Mouse (Mus musculus) spleen, postnatal 36 days (tissue): ENCODE data around the gene Clec2e.
A peak's percentile ranks its signal among the peaks of the same experiment; 100 is the strongest.
"Not testable (repeated sequence)": the region's sequence is repeated elsewhere in the genome, so short reads cannot be mapped to it uniquely, and the experiment has no call there.

ENCODE experiments used
- DNase-seq, 2 experiments: peaks; one replicate each; pipeline ENCODE4 v3.0.0; 2022; ENCODE audit warnings: low spot score in 2 of 2, mixed read lengths in 1 of 2

Clec2e gene

DNA sequence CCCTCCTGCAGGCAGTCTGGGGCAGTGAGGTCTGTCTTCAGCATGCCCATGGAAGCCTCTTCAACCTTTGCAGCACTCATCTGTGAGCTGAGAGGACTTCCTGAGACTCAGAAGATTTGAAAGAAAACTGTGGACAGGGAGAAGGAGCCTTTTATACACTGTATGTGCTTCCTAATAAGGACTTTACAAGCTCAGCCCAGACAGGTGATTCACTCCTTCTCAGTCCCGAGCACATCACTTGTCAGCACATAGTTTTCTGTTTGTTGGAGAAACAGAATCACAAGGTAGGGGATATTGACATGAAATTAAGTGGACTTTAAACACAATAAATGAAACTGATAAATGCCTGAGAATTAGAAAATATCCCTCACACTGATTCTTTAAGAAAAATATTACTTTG lies at the start of gene Clec2e:
Clec2e (minus strand) TSS at position 120 of the 400 bp plus-strand sequence.
- not testable (repeated sequence) for DNase-seq

- DNase-seq = no peak
Observed at GRCm38 (mm10) chr6:129146812-129147211, 46.1 kb upstream of the Clec2e start.

DNA sequence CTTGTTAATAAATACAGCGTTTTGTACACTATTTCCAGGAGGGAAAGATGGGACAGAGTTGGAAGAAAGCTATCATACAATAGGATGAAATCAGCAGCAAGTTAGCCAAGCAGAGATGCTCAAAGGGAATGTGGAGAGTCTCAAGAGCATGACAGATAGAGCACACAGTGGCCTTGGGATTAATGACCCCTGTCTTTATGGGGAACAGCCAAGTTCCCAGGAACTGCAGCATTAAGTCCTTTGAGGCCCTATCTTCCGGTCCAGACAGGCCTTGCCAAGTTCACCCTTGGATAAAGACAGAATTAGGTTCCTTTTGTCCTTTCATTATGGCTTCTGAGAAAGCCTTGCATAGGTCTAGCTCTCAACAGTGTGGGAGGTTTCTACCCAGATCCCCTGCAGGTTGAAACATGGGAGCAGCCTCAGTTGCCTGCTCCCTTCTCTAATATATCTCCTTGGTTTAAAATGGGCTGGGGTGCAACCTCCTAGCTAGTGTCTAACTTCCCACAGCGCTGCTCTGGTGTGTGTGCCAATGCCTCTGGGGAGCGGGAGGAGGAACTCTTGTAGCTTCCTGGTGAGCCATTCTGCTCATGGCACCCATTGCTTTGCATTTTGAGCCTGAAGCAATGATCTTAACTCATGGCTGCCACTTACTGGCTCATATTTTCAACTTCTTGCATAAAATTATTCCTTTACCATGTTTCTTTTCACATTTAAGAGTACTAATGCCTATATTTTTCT lies 32.1 kb upstream of the Clec2e start:
- no peak for DNase-seq

GRCm38 (mm10) chr6:129126861-129127260 lies 26.1 kb upstream of the Clec2e start:
- no peak for DNase-seq

DNA sequence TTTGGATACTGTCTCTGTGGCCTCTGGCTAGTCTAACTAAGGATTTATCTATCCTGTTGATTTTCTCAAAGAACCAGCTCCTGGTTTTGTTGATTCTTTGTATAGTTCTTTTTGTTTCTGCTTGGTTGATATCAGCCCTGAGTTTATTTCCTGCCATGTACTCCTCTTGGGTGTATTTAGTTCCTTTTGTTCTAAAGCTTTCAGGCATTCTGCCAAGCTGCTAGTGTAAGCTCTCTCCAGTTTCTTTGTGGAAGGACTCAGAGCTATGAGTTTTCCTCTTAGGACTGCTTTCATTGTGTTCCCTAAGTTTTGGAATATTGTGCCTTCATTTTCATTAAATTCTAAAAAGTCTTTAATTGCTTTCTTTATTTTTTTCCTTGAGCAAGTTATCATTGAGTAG lies 23.8 kb upstream of the Clec2e start:
- DNase-seq = not testable (repeated sequence)

GRCm38 (mm10) chr6:129116223-129116622 lies 15.5 kb upstream of the Clec2e start:
- no peak for DNase-seq

GRCm38 (mm10) chr6:129114237-129114636 lies 13.5 kb upstream of the Clec2e start:
- DNase-seq = not testable (repeated sequence)

GRCm38 (mm10) chr6:129113769-129114168 lies 13.1 kb upstream of the Clec2e start:
- DNase-seq = no peak

DNA sequence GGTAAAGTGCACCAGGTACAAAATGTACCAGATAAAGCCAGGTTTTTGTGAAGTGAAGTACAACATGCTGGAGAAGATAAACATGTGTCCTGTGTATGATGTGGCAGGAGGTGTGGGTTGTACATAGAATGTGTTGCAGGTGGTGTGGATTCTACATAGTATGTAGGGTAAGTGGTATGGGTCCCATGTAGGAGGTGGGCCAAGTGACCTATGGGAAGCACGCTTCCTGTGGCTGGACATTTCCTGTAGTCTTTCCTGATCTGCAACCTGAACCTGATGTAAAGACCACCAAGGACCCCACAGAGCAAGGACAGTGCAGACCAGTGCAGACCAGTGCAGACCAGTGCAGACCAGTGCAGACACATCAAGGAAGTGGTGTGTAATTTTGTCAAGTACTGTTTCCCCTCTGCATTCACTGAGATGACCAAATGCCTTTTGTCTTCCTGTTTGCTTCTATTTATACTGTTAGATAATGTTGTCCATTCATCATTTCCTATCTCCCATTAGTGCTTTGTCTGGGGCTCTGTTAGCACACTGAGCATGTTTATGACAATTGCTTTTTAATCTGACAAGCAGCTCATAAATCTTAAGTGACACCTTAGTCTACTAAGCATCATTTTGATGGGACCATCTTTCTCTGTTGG lies 12.4 kb upstream of the Clec2e start:
- DNase-seq = no peak

DNA sequence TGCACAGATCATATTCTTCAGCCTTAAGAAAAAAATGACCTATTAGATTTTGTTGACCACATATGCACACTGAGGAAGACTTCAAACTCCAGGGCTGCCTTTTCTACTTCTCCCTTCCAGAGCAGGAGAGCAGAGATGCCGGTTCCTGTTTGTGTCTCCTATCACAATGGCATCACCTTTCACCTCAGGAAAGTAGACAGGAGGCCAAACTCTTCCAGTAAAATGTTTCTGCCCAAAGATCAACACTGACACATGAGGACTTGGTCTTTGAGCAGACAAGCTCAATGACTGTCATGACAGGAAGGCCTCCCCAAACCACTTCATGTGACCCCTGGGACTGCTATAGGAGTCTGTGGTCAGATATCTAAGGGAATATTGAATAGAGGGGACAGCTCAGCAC lies 11.8 kb upstream of the Clec2e start:
- DNase-seq = no peak

- DNase-seq = no peak
Observed at GRCm38 (mm10) chr6:129107916-129108315, 7.2 kb upstream of the Clec2e start.

GRCm38 (mm10) chr6:129102858-129103555 lies 2.3 kb upstream of the Clec2e start:
- no peak for DNase-seq

DNA sequence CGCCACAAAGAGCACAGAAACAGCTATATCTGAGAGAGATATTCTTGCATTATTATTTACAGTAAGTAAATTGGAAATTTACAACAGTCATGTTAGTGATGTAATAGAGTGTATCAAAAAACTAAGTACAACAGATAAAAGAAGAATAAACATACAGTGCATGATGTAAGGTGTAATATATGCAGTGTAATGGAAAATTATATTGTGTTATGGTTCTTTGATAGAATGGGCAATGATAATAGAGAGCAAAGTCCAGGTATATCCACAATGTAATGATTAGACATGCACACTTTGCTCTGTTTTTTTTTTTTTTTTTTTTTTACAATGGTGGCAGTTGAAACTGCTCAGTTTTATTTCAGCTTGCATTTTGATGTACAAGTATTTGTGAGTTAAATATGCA lies 891 bp upstream of the Clec2e start:
- DNase-seq = no peak

GRCm38 (mm10) chr6:129097929-129098328 lies 2.8 kb downstream of the Clec2e start:
- no peak for DNase-seq

DNA sequence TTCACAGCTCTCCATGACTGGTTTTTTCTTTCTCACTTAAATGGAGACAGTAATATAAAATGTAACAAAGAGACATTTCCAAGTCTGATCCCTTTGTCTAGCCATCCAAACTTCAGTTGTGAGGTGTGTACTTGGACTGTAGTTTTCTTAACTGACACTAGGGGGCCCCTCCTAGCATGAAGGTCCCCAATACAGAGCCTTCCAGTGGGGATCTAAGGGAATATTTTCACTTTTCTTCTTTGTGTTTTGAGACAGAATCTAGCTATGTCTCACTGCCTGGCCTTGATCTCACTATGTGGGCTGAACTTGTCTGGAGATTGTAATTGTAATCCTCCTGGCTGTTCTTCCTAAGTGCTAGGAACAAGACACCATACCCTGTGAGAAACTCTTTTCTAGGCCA lies 5.5 kb downstream of the Clec2e start:
- DNase-seq = peak; percentile 21

DNA sequence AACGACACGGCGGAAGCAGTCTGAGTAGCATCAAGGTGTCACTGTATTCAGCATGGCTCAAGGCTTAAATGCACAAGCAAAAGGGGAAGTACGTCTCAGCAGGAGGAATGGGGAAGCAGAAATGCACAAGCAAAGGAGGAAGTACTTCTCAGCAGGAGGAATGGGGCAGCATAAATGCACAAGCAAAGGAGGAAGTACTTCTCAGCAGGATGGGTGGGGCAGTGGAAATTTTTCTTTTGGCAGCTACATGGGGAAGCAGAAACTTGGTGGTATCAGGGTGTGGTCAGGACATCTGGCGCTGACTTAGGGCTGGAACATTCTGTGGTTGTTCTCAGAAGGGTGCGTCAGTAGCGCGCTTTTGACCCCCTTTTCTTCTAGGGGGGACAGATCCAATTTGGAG lies 12.1 kb downstream of the Clec2e start:
- peak in 1 of 2 experiments; percentile 12 for DNase-seq

DNA sequence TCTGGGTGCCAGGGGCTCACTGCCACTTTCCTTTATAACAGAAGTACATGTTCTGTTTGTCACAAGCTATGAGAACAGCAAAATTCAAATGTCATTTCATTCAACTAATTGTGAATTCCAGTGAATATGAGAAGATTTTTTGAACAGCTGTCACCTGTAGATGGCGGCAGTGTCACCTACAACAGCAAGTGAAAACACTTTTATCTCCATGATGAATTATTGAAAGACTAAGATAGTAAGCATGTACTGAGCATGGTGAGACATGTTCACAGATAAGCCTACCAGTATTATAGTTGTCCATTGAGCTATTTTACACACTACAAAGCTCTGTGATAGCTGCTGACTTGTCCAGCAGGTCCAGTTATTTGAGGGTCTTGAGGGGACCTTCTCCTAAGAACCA lies 12.6 kb downstream of the Clec2e start:
- DNase-seq = no peak

- not testable (repeated sequence) for DNase-seq
Observed at GRCm38 (mm10) chr6:129086031-129086430, 14.7 kb downstream of the Clec2e start.

DNA sequence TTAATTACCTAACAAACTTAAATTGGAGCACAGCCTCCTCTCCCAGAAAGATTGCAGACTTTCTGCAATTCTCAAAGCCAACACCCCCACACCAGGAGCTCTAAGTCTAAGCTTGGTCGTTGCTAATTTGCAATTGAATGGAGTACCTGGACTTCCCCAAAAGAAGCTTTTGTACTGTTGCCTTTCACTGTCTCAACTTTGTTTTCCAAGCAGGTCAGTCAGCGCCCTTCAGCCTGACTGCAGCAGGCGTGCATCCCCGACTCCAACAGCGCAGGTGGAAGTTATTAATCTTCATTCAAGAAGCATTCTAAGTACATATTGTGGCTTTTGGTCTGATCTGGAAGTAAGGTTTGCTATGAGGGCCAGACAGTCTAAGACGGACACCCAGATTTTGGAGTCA lies 15.6 kb downstream of the Clec2e start:
- DNase-seq = no peak

DNA sequence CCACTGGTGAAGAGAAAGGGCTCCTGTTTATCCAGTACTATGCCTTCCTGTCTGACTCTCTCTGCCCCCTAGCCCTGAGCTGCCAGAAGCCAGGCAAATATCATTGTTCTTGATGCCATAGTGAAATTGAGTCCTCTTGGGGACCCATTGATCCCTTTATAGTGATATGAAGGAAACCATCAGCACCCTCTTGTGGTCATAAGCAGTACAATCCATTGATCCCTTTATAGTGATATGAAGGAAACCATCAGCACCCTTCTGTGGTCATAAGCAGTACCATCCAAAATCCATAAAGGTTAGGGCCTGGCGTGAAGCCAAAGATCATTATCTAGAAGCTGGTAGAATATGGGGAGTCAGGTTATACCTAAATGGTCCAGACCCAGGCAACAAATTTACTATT lies 33.7 kb downstream of the Clec2e start:
- peak; percentile 63 to 80 for DNase-seq

GRCm38 (mm10) chr6:129066530-129066929 lies 34.2 kb downstream of the Clec2e start:
- DNase-seq = no peak

GRCm38 (mm10) chr6:129065857-129066256 lies 34.9 kb downstream of the Clec2e start:
- no peak for DNase-seq

DNA sequence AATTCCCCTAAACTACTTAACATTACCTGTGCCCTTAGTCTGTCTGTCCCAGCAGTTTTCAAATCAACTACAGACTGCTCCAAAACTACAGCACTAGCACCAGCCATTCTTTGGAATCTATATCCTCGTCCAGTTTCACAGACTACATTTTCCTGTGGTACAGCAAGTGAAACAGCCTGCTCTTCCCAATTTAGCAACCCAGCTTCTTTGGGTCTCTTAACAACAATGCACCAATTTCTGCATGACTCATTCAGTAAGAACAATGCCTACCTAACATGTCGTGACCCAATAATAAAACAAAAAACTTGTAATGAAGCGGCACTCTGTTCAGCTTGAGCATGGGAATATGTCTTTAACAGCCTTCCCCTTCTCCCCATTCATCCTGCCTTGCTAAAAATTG lies 35.3 kb downstream of the Clec2e start:
- DNase-seq = no peak
